Mouse (Mus musculus): ENCODE results near the gene Dgkg.

Gene Dgkg

DNA sequence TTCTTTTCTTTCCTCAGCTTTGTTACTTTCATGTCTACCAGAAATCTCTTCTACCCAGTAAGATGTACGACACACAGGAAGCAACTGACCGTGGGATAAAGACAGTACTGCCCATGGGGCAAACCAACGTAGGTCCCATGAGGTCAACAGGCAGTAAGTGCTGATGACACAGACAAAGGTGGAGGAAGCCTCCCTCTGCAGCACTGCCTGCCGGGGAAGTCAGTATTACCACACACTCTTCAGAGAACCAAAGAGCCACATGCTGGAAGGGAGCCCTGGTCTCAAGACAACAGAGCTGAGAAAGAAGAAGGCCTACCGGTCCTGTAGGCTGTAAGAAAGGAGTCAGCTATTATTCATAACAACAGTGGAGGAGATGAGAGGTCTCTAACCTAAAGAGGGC, 67.4 kb downstream of the Dgkg start:
- no peak for DNase-seq

DNA sequence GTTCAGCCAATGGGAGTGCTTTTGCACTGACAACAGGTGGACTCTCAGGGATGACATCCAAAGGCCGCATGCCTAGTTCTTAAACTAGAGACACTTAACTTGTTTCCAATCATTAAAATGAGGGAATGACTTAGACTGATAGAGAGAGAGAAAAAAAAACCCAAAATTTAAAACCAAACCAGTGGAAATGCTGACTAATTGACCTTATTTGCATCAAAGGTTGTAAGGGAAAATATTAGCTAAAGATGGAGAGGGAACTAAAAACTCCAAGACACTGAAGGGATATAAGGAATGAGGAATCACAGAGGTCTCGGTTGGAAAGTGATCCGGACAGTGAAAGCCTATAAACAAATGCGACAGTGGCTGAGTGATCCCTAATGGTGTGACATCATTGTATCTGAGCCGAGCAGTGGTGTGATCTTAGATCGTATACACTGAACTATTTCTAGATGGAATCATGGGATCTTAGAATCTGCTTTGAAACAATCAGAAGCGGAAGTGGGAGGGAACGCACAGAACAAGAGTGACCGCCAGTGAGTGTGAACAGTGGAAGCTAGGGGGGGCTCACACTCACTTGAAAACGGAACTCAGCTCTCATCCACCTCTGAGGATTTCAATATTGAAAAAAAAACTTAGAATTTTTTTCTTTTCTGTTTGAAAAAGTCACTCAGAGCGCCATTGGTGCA, 70.7 kb downstream of the Dgkg start:
- DNase-seq = no peak

DNA sequence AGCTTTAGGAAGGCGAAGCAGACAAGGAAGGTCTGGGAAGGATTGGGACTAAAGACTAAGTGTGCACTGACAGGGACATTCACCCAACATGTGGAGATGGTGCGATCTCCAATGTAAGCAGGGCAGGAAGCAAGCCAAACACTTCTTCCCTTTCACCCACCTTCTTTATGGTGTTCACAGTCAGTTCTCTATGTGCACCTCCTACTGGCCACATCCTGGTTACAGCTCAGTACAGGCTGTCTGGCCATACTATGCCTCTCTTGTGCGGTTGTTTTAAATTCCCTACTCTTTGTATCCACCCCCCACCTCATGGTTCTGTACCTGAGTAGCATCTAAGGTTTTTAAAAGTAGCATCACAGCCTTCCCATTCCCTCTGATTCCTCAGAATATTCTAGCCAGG, 71.5 kb downstream of the Dgkg start:
- no peak for DNase-seq

GRCm38 (mm10) chr16:22583401-22583800, 73.6 kb downstream of the Dgkg start:
- peak; percentile 49 for DNase-seq

- DNase-seq = no peak
Observed at GRCm38 (mm10) chr16:22582173-22582929, 74.7 kb downstream of the Dgkg start.

DNA sequence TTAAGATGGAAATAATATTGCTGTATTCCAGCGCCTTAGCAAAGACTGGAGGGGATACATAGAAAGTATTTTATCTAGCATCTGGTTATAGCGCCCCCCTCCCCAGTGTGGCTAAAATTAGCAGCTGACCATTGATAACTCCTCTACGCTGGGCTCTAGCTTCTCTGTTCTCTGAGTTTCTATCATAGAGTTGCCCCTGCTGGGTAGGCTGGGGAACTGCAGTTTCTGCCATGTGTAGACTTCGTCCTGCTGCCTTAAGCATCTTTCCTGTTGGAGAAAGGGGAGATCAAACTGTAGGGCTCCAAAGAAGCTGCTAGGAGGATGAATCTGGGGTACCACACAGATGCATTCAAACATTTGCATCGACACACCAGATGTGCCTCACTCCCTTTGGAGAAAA, 76.9 kb downstream of the Dgkg start:
- no peak for DNase-seq

- DNase-seq = no peak
Observed at GRCm38 (mm10) chr16:22578883-22579282, 78.1 kb downstream of the Dgkg start.

DNA sequence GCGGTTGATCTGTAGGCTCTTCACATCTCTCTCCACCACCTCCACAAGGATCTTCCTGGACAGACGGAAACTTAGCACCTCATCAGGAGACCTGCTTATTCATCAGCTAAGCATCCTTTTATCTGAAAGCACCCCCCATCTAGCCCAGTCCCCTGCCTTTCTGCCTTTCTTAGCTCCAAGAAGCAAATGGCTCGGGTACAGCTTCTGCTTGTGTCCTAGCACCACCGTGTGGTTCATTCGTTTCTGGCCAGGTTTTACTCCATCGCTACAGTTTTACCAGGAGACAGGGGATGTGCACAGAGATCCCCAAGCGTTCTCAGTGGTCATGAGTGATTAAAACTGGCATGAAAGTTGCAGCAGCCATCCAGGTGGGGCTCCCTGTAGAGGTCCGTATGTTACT, 79.4 kb downstream of the Dgkg start:
- no peak for DNase-seq

DNA sequence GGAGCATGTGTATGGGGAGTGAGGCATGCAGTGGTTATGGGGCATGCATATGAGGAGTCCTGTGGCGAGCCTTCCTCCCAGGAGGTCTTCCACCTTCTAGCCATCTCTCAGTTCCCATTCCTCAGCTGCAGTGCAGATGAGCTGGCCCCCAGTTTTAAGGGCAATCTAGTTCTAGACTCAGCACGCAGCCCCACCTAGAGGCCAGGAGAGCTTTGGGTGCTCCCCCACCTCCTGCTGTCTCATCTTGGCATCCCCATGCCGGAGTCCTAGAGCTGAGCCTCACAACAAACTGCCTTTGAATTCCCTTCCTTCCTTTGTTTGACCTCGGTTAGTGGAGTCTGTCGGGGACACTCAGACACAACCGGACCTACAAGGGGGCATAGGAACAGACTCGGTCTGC, 82.9 kb downstream of the Dgkg start:
- no peak for DNase-seq

DNA sequence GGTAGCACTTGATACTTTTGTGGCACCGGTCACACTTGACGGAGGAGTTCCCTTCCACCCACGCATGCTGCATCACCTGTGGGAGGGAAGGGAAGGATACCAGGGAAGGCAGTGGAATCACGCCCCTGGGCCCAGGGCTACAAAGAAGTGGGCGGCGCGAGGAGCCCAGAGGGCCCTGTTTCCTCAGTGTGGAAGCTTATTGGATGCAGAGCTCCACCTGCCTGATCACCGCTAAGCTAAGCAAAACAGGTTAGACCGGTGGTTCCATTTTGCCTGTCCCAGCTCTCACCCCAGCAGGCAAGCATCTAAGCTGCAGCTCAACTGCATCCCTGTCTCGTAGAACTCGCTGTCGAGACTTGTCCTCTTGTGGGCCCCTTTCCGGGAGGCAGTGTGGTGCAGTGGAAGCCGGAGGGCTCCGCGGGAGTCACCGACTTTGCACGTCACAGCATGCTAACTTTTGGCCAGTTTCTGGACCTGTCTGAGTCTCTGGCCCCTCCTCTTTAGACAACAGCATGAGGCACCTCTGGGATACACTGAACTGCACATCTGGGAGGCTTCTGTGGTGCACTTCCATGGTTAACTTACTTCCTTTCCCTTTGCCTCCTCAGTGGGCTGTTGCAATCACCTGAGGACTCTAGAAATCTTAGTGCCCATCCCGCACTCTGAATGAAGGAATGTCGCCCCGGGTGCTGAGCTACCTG, 84.2 kb downstream of the Dgkg start:
- DNase-seq = no peak

GRCm38 (mm10) chr16:22564907-22565272, 92.1 kb downstream of the Dgkg start:
- DNase-seq = no peak

DNA sequence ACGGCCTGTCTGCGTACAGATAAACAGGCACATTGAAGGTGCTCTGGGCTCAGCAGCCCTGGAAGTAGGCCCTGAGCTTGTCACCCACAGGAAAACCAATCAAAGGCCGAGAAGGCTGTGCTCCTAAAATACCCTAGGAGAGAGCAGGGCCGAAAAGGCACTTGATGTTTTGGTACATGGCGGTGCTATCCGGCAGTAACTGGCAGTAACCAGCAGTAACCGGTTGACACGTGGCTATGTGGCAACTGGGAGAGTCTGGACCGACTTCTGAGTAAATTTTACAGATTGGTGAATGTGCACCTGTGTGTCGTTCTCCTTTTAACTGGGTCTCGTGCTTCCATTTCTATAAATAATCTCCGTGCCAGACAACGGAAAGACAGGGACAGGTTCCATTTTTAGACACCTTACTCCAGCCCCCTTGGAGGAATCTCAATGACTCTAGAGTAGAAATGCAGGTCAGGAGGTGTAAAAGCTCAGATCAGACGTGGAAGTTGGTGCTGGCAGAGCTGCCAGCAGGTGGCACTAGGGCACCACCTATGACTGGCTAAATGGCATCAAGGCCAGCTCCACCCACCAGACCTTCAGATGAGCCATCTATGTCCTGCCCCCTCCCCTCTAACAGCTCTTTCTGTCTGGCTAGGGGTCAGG, 92.6 kb downstream of the Dgkg start:
- peak; percentile 79 for DNase-seq

DNA sequence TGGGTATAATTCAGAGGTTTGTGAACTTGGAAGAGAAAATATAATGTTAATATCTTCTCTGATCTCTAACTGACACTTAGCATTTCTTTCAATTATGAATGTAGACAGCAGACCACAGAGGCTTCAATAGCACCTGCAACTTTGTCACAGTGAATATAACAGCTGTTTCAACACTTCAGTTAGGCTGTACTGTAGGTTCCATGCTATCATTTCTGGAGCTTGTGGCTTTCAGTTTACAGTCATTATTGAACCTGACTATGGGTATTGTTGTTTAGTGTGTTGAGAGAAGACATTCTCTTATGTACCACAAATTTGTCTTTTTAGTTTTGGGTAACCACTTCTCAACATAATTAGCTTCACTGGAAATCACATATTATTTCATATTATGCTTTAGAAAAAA, 93.4 kb downstream of the Dgkg start:
- no peak for DNase-seq

- DNase-seq = no peak
Observed at GRCm38 (mm10) chr16:22554996-22555395, 102.0 kb downstream of the Dgkg start.

DNA sequence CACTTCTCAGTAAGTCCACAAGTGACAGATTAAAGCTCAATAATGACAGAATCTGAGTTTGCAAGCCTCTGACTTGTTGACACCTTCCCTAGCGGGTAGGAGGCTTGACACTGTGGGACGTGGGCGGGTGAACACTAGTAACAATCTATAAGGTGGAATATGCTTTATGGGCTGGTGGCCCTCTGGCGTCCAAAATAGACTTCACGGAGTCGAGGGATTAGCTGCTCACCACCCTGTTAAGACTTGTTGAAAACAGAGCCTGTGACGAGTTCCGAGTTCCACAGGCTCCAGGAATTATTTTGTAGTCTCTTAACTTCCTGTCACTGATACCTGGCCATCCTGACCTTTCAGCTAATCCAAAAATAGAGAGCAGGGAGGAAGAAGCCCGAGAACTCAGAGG, 104.7 kb downstream of the Dgkg start:
- DNase-seq = no peak

GRCm38 (mm10) chr16:22551231-22552000, 105.6 kb downstream of the Dgkg start:
- DNase-seq = peak; percentile 75

DNA sequence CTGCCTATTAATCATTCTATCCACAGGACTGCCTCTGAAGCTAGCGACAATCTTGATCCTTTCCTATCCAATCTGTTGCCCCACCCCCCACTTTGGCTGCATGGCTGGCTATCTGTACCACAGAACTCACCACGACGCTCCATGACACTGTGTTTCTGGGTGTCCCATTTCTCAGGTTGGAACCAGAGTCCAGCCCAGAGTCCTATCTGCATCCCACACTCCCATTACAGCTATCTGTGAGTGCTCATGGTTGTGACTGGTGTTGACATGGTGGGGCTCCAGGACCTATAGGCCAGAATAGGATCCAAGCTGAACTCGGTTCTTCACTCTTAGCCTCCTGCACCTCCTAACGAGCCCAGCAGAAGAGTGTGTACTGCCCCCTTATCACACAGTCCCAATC, 107.7 kb downstream of the Dgkg start:
- no peak for DNase-seq

- DNase-seq = peak; percentile 83
Observed at GRCm38 (mm10) chr16:22548167-22549080, 108.6 kb downstream of the Dgkg start.

GRCm38 (mm10) chr16:22547741-22548140, 109.3 kb downstream of the Dgkg start:
- no peak for DNase-seq

GRCm38 (mm10) chr16:22545799-22546198, 111.2 kb downstream of the Dgkg start:
- no peak for DNase-seq

DNA sequence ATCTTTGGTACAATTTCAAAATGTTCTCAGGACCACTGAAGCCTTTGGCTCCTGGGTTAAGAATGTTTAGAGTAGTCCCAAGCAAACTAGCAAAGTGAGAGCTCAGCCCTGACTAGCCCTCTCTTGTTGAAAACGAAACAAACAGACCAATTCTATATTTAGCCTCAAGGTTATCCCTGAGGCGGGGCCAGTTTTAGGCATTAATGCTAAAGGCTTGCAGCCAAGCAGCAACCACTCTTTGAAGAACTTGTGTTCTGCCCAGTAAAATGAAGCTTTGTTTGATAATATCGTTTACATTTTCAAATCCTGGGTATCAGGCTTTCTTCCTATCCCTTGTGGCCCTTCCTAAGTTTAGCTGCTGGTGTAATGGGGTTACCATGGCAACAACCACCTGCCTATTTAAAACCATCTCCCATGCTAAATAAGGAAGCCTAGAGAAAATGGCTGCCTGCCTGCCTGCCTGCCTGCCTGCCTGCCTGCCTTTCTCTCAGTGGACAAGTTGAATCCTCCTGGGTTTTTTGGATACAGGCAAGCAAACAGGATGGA, 111.9 kb downstream of the Dgkg start:
- no peak for DNase-seq
